Mouse (Mus musculus) ovary, adult 2 months (tissue): ENCODE data around the gene Atg16l1. TPM values are rescaled to one million over a fixed set of nuclear protein-coding genes. Genes with fewer than 3 reads are reported as not detected.

Experiments
- polyA plus RNA-seq: library from polyadenylated mRNA; depleted of rRNA; stranded (reverse); fragments of >200 nt; gene quantifications from 2 replicates; pipeline ENCODE4 v1.2.3, GENCODE M21; 2012; rRNA removed

The Atg16l1 gene
- 25.5 and 34.1 TPM in 2 replicates for polyA plus RNA-seq

GRCm38 (mm10) chr1:87755641-87756470 is at the start of gene Atg16l1:
Gene Atg16l1, plus strand, starts transcription at chr1:87755870.

DNA sequence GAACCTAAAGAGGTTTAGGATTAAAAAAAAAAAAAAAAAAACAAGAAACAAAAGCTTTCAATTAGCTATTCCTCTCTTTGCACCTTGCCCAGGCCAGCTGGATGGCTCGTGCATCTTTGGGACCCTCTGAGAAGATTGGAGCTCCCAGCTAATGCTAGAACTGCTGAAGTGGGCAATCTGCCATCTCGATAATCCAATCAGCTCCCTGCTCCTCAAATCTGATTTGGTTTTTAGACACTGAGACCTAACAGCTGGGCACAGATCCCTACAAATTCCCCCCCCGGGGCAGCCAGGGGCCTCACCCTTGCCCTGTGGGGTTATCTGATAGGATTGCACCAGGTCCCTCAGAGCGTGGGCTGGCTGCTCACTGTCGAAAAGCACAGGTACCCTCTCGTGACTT is 47.9 kb downstream of the Atg16l1 start, which contains the start of gene Sag:
TSS of gene Sag (plus strand) at position 105 of the 400 bp plus-strand sequence.

Other genes starting within 250 kb of the Atg16l1 start
- 0.57 and 0.68 TPM in 2 replicates for gene Neu2, start 246.0 kb upstream of the Atg16l1 start, polyA plus RNA-seq
- gene Ngef, start 182.0 kb upstream of the Atg16l1 start, polyA plus RNA-seq, result 16.9 and 19.5 TPM in 2 replicates
- gene Inpp5d, start 135.6 kb upstream of the Atg16l1 start, polyA plus RNA-seq, result 27.5 and 30.4 TPM in 2 replicates
- gene Sag, start 47.8 kb downstream of the Atg16l1 start, polyA plus RNA-seq, result 0.31 and 0.69 TPM in 2 replicates
- 30.5 and 31.1 TPM in 2 replicates for gene Dgkd, start 97.4 kb downstream of the Atg16l1 start, polyA plus RNA-seq